Mouse (Mus musculus) adrenal gland, adult 18-20 months (tissue): Measurements from ENCODE around the gene Gdf11. TPM values are rescaled to one million over a fixed set of nuclear protein-coding genes. Genes with fewer than 3 reads are reported as not detected.

Experiments used
- DNase-seq, 2 experiments: peaks; one replicate each; pipeline ENCODE4 v3.0.0; 2021 to 2022; ENCODE audit warnings: low spot score in 2 of 2
- total RNA-seq, 2 experiments: library from RNA; stranded (reverse); gene quantifications; 1 replicate in 1 of 2; 2 replicates in 1 of 2; pipeline ENCODE4 v1.2.3; 2021

The Gdf11 gene
- total RNA-seq, 2 experiments from 2014 or later = 1.4 to 1.9 TPM

DNA sequence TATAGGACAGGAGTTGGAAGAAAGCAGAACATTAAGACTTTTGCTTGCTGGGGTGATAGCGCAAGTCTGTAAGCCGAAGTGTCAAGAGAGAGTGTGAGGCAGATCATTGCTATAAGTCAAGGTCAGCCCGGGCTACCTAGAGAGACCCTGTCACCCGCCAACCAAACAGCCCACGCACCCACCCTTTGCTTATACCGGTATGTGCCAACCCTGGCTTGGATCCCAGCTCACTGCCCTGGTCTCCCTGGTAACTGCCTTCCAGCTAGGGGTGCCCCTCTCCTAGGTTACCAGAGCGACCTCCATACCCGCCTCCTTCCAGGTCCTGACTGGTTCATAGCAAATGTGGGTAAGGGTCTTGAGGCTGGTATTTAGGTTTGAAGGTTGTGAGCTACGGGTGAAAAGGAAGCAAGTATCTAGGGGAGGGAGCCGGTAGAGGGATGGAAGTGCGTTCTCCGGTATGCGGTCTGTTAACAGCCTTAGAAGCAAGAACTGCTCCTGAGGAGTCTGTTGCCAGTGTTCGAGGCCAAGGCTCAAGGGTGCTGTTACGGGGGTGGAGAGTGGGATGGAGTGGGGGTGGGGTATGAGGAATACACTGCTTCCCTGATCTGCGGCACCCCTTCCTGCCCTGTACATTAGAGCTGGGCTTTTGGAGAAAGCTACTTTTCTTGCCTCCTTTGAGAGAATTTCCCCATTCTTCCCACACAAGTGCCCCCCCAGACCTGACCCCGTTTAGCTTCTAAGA is 4.6 kb upstream of the Gdf11 start:
- no peak for DNase-seq

- DNase-seq = peak in 1 of 2 experiments; percentile 71
Measured at GRCm38 (mm10) chr10:128895437-128895836, 3.9 kb upstream of the Gdf11 start.

- no peak for DNase-seq
Measured at GRCm38 (mm10) chr10:128892246-128892645, 728 bp upstream of the Gdf11 start.

GRCm38 (mm10) chr10:128890383-128891295 is 879 bp downstream of the Gdf11 start:
- DNase-seq = no peak

DNA sequence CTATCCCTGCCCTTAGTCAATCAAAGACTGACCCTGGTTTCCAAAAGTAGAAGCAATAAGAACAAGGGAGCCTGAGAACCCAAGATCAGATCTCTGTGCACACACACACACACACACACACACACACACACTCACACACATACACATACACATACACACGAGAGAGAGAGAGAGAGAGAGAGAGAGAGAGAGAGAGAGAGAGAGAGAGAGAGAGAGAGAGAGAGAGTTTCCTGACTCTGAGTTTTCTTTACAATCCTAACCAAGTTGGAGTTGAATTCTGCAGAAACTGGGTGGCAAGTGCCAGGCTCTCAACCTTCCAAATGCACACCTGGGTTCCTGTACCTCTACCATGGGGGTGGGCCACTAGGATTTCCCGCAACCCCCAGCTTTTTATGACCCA is 1.7 kb downstream of the Gdf11 start:
- DNase-seq = no peak

GRCm38 (mm10) chr10:128888941-128889827 is 2.3 kb downstream of the Gdf11 start:
- DNase-seq = no peak

GRCm38 (mm10) chr10:128882067-128882466 is 9.5 kb downstream of the Gdf11 start:
- DNase-seq = no peak

DNA sequence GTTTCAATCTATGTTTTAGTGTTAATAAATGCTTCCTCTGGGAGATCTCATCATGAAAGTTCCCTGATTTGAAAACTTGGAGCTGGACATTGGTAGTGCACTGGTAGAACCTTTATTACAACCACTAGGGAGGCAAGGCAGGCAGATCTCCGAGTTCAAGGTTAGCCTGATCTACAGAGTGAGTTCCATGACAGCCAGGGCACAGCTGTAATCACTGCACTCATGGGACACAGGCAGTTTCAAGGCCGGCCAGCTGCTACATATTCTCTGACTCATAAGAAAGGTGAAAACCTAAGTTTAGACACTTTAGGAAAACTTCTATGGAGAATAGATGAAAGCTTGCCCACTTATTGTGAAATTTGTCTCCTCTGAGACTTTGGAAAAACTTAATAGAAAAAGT is 12.7 kb downstream of the Gdf11 start:
- DNase-seq = peak in 1 of 2 experiments; percentile 18

DNA sequence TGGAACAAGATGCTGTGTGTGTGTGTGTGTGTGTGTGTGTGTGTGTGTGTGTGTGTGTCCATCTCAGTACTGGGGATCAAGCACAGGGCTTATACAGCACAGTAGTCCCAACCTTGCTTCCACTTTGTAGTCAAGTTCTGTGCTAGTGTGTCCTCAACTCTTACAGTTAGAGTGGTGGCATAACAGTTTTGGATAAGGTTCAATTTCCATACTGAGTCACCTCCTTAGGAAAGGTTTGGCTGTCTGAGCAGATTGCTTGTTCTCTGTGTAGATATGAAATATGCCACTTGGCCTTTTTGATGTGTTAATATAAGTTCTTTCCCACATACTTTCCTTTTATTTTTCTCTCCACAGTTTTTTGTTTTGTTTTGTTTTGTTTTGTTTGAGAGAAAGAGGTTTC is 13.2 kb downstream of the Gdf11 start:
- no peak for DNase-seq

DNA sequence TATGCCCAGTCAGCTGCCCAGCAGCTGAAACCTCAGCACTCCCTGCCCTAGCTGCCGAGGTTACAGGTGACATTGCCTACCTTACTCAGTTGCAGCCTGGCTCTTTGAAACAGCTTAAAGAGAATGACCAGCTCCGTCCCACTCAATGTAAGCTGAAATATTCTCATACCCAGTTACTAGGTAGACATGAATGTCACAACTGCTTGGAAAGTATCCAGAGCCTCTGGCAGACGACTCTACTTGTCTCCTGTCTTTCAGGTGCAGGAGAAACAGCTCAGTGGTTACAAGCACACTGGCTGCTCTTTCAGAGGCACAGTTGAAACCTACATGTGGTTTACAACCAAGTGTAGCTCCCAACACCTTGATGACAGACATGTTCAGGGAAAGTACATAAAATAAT is 21.2 kb downstream of the Gdf11 start:
- DNase-seq = no peak

DNA sequence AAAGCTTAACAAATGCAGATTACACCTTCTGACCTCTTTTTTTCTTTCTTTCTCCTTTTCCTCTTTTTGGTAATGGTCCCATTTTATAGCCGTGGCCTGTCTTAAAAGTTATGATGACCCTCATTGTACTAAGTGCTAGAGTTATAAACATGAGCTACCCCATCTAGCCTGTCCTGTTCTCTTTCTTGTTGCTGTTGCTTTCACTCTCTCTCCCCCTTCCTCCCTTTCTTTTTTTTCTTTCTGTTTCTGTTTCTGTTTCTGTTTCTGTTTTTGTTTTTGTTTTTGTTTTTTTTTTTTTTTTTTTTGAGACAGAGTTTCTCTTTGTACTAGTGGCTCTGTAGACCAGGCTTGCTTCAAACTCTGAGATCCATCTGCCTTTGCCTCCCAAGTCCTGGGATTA is 25.0 kb downstream of the Gdf11 start:
- DNase-seq = no peak

DNA sequence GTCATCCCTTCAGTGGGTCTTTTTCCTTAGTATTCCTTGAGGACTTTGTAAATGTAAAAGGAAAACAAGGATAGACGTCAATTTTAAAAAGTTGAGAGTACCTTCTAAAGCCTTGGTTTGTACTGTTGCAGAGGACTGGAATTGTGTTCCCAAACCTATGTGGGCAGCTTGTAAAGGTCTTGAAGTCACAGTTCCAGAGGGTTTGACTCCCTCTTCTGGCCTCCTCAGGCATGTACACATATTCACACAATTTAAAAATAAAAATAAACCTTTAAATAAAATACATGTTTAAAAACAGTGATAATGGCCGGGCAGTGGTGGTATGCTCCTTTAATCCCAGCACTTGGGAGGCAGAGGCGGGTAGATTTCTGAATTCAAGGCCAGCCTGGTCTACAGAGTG is 25.5 kb downstream of the Gdf11 start:
- no peak for DNase-seq

DNA sequence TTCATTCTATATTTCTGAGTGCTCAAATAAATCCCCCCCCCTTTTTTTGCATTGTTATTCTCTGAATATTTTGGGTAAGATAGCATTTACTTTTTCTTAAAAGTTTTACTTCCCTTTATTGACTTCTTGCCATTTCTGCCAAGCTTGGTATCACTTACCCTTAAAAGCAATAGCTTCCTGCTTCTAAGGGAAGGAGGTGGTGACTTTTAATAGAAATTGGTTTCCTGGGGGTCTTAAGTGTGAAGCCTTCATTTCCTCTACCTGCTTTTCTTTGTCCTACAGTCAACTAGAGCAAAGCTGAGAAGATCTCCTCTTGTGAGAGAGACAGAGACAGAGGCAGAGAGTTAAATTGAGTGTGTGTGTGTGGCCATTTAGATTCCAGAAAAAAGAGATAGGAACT is 30.3 kb downstream of the Gdf11 start:
- no peak for DNase-seq

- DNase-seq = no peak
Measured at GRCm38 (mm10) chr10:128850339-128850738, 41.2 kb downstream of the Gdf11 start.

- DNase-seq = no peak
Measured at GRCm38 (mm10) chr10:128848426-128848825, 43.1 kb downstream of the Gdf11 start.

GRCm38 (mm10) chr10:128846664-128847063 is 44.9 kb downstream of the Gdf11 start:
- DNase-seq = no peak

- no peak for DNase-seq
Measured at GRCm38 (mm10) chr10:128845516-128845915, 46.0 kb downstream of the Gdf11 start.

DNA sequence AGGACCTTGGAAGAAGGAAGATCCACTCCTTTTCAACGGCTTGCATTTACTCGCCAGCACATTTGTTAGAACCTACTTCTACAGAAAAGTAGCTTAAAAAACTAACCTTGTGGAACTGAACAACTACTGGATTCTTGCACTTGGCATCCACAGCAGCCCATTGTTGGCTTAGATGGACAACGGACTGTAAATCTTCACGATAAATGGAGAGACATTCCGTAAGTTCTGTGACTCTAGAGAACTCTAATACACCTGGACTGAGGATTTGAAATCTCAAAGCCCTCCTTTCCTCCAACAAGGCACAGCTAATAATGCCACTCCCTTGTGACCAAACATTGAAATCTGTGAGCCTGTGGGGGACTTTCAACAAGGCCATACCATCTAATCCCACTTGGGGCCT is 48.3 kb downstream of the Gdf11 start:
- DNase-seq = no peak

DNA sequence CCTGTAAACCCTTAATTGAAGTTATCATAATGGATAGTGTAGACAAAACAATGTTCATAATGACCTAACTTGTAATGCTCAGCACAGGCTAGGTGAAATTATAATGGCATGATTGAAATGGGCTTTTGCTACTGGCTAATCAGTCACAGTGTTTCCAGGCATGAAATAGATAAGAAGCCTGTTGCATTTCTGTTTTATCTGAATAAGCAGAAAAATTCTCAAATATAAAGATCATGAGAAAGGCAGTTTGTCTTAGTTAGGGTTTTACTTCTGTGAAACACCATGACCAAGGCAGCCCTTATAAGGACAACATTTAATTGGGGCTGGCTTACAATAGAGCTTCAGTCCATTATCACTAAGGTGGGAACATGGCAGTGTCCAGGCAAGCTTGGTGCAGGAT is 50.9 kb downstream of the Gdf11 start:
- DNase-seq = no peak

DNA sequence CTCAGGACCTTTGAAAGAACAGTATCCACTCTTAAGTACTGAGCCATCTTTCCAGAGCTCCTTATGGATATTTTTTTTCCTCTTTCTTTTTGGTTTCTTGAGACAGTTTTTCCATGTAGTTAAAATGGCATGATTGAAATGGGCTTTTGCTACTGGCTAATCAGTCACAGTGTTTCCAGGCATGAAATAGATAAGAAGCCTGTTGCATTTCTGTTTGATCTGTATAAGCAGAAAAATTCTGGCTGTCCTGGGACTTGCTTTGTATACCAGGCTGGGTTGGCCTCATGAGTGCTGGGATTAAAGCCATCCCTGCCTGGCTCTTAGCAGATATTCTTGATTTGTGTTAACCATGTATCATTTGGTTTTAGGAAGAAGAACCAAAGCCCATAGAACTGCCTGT is 52.1 kb downstream of the Gdf11 start:
- DNase-seq = no peak

DNA sequence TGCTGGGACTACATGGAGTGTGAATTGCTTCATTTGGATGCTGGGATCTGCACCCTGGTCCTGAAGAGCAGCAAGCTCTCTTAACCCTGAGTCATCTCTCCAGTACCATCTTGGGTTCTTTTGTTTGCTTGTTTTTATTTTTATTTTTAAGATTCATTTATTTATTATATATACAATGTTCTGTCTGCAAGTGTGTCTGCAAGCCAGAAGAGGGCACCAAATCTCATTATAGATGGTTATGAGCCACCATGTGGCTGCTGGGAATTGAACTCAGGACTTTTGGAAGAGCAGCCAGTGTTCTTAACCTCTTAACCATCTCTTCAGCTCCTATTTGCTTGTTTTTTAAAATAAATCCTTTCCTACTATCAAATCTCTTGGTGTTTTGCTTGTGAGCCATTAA is 54.1 kb downstream of the Gdf11 start:
- no peak for DNase-seq
